Mouse (Mus musculus): ENCODE results near the gene Adamts7. TPM values are rescaled to one million over a fixed set of nuclear protein-coding genes. Genes with fewer than 3 reads are reported as not detected.
A peak's percentile ranks its signal among the peaks of the same experiment; 100 is the strongest.

The Adamts7 gene
- polyA plus RNA-seq, 1 experiment from 2014 or later: 18.9 TPM

DNA sequence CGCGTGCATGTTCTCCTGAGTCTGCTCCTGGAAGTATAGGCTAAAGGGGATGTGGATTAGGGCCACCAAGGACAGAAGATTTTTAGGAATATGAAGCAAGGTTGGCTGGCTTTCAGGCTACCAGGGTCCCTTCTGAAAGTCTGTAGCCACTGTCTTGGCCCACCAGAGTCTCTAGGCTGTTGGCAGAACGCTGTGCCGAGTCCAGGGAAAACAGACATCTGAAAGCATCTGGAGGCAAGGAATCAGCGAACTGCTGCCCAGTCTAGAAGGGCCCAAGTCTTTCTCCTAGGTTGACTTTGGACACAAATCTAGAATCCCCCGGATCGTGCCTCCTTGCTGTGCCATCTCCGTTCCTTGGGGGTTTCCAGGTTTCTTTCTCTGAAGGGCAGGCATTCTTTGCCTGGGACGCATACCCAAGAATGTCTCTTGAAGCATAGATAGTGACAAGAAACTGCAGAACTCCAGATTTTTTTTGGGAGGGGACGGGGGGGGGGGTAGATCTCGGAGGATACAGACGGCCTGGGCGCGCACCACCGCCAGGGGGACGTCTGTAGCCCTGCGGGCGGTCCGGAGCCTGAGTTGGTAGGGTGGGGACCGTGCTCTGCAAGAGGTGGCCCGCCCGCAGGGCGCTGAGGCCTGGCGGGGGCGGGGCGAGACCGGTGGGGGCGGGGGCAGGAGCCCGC, 485 bp upstream of the Adamts7 start:
- ATAC-seq (ENCODE audit: insufficient number of reproducible peaks, insufficient read depth, low FRiP score, low TSS enrichment, low read depth): no peak; the same call in 1 of the 2 replicates
- 10% methylated on average over 26 of the region's 29 CpGs for WGBS
- H3K27ac ChIP-seq: peak overlapping the region; percentile 13; the same call in 1 of the 2 replicates

DNA sequence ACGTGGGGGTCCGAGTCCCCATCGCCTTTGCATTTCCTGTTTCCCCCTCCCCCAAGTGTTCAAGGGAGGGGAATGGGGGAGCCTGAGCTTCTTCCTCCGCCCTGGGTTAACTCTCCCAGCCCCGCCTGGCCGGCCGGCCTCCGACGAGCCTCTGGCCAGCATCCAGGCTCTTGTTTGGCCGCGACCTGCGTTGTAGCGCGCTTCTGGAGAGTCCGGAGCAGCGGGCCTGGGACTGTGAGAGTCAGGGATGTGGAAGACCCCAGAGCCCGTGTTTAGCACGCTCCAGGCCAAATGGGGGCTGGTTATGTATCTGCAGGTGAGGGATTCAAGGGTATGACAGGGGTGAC, 853 bp downstream of the Adamts7 start:
- Histone ChIP-seq H3K9me3 (0 out of 2 replicates have a peak, but pooled peaks cover 5% of the 10 kb centered on the region), H3K4me1 (replicated peaks) (peaks cover 14% of the 10 kb centered on the region), H3K4me2 (peak overlapping the region; percentile 88), H3K36me3 (peaks cover 6% of the 10 kb centered on the region; the same call in 1 of the 2 replicates), H3K27me3 (no peaks in the 10 kb centered on the region; the same call in 1 of the 2 replicates), H3K4me3 (replicated peaks) (peak overlapping the region; percentile 76), H3K27ac (peak overlapping the region; percentile 79), H3K9ac (replicated peaks) (peak overlapping the region; percentile 83)
- WGBS: under 1% methylated on average over 18 of the region's 18 CpGs
- ATAC-seq (ENCODE audit: insufficient number of reproducible peaks, insufficient read depth, low FRiP score, low TSS enrichment, low read depth): peak; percentile 52

More for the DNA sequence above, 485 bp upstream of the Adamts7 start:
- Histone ChIP-seq H3K9me3 (0 out of 2 replicates have a peak, but pooled peaks cover 5% of the 10 kb centered on the region), H3K27me3 (no peaks in the 10 kb centered on the region; the same call in 1 of the 2 replicates), H3K4me2 (peak overlapping the region; percentile 88), H3K9ac (replicated peaks) (peak overlapping the region; percentile 83), H3K4me3 (replicated peaks) (peak overlapping the region; percentile 76), H3K36me3 (peaks cover 6% of the 10 kb centered on the region; the same call in 1 of the 2 replicates), H3K4me1 (replicated peaks) (peaks cover 14% of the 10 kb centered on the region)

DNA sequence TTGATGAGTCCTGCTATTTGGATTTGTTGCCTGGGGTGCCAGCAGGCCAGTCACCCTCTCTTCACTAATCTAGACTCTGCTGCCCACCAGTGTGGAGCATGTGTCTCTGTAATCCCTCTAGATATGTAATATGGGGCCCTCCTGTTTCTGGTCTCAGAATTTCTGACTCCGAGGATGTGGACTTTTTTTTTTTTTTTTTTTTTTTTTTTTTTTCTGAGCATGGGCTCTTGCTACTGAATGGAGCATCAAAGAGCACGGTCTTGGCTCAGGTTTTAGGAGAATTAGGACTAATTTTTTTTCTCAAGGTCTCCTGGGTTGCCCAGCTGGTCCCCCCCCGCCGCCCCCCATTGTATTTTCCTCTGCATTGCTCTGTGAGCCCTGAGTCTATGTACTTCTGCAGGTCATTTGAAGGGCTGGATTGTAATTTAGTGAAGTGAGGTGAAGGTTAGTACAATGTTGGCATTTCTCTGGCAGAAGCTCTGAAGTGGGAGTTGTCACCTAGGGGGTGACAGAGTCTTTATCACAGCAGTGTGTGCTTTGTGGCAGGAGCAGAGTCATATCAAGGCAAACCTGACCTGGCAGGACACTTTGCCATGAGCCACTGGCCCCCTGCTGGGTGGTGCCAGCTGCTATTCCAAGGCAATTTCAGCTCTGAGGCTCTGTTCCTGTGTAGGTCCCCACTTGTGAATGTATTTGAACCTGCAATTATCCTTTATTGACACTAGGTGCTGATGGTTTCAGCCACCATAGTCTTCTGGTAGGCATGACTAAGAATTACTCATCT, 2.0 kb downstream of the Adamts7 start:
- Histone ChIP-seq H3K4me3 (replicated peaks) (peak overlapping the region; percentile 76), H3K9ac (replicated peaks) (no peak overlapping the region), H3K9me3 (0 out of 2 replicates have a peak, but pooled peaks cover 5% of the 10 kb centered on the region), H3K27me3 (no peaks in the 10 kb centered on the region; the same call in 1 of the 2 replicates), H3K27ac (no peak overlapping the region), H3K36me3 (peaks cover 4% of the 10 kb centered on the region; the same call in 1 of the 2 replicates), H3K4me2 (peak overlapping the region; percentile 88), H3K4me1 (replicated peaks) (peaks cover 14% of the 10 kb centered on the region)
- ATAC-seq (ENCODE audit: insufficient number of reproducible peaks, insufficient read depth, low FRiP score, low TSS enrichment, low read depth): no peak
- WGBS: 54% methylated on average over 4 of the region's 4 CpGs

DNA sequence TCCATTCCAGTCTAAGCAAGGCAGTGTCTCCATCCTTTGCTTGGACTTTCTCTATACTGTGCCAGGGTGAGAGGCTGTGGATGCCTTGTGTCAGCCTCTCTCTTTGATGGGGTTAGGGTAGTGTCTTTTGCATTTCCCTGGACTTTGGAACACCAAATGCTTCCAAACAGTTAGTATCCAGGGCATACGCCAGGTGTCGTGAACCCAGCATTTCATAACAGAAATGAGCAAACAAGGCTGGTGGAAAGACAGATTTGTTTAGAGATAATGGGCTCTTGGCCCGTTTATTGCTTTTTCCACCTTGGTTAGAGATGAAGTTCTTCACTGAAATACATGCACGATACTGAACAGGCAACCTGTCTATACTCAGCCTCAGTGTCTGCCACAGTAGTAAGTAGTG, 2.7 kb downstream of the Adamts7 start:
- Histone ChIP-seq H3K27ac (no peak overlapping the region), H3K9ac (replicated peaks) (no peak overlapping the region), H3K36me3 (0 out of 2 replicates have a peak, but pooled peaks cover 2% of the 10 kb centered on the region), H3K27me3 (no peaks in the 10 kb centered on the region; the same call in 1 of the 2 replicates), H3K4me3 (replicated peaks) (no peak overlapping the region), H3K9me3 (no peaks in the 10 kb centered on the region), H3K4me2 (no peak overlapping the region), H3K4me1 (replicated peaks) (peaks cover 14% of the 10 kb centered on the region)
- ATAC-seq (ENCODE audit: insufficient number of reproducible peaks, insufficient read depth, low FRiP score, low TSS enrichment, low read depth): no peak
- WGBS: 89% methylated on average over 4 of the region's 4 CpGs

DNA sequence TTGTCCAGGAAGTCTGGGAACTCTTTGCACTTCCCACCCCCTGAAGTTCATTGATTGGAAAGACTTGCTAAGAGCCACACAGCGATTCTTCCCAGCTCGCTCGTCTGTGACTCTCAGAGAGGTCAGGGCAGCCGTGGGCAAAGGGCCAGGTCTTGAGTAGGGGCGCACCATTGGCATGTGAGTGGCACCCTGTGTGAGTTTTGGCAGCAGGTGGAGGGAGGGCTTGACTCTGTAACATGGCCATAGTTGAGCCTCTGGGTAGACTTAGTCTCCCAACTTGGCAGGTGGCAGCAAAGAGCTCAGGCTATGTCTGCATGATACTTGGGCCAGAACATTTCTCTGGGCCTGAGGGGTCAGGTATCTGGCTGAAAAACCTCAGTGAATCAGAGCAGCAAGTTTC, 3.7 kb downstream of the Adamts7 start:
- Histone ChIP-seq H3K4me1 (replicated peaks) (peaks cover 14% of the 10 kb centered on the region), H3K9ac (replicated peaks) (no peak overlapping the region), H3K9me3 (no peaks in the 10 kb centered on the region), H3K4me2 (no peak overlapping the region), H3K36me3 (peaks cover 8% of the 10 kb centered on the region), H3K27ac (no peak overlapping the region), H3K4me3 (replicated peaks) (no peak overlapping the region), H3K27me3 (no peaks in the 10 kb centered on the region; the same call in 1 of the 2 replicates)
- ATAC-seq (ENCODE audit: insufficient number of reproducible peaks, insufficient read depth, low FRiP score, low TSS enrichment, low read depth): no peak
- WGBS: 84% methylated on average over 5 of the region's 5 CpGs

DNA sequence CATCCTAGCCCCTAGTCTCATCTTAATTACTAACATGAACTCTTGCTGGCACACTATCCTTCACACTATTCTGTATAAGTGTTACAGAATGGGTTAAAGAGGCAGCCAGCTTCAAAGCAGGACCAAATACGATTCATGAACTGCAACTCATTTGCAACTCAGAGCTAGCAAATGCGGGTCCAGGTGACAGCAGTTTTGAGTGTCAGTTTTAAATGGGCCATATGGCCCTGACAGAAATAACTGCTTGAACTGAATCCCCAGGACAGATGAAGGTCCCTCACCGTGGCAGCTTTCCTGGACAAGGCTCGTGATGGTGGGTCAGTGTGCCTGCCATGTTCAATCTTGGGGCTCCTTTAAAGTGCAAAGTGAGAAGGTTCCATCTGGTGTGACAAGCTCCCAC, 7.1 kb downstream of the Adamts7 start:
- Histone ChIP-seq H3K4me1 (replicated peaks) (0 out of 2 replicates have a peak, but pooled peaks cover 2% of the 10 kb centered on the region), H3K27me3 (no peaks in the 10 kb centered on the region; the same call in 1 of the 2 replicates), H3K4me2 (no peak overlapping the region), H3K9ac (replicated peaks) (no peak overlapping the region), H3K9me3 (no peaks in the 10 kb centered on the region), H3K27ac (no peak overlapping the region), H3K36me3 (peaks cover 41% of the 10 kb centered on the region), H3K4me3 (replicated peaks) (no peak overlapping the region)
- no peak for ATAC-seq (ENCODE audit: insufficient number of reproducible peaks, insufficient read depth, low FRiP score, low TSS enrichment, low read depth)
- 61% methylated on average over 4 of the region's 4 CpGs for WGBS

DNA sequence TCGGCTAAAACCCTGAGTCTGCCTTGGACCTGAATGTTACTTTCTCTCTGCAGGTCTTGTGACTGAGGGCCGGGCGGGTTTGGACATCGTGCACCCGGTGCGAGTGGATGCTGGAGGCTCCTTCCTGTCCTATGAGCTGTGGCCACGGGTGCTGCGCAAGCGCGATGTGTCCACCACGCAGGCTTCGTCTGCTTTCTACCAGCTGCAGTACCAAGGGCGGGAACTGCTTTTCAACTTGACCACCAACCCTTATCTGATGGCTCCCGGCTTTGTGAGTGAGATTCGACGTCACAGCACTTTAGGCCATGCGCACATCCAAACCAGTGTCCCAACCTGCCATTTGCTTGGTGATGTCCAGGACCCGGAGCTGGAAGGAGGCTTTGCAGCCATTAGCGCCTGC, 8.6 kb downstream of the Adamts7 start:
- 95% methylated on average over 19 of the region's 19 CpGs for WGBS
- no peaks in the 10 kb centered on the region for H3K27me3 ChIP-seq
- ATAC-seq (ENCODE audit: insufficient number of reproducible peaks, insufficient read depth, low FRiP score, low TSS enrichment, low read depth): no peak
- no peak overlapping the region for H3K27ac ChIP-seq
- H3K9me3 ChIP-seq: no peaks in the 10 kb centered on the region
- H3K4me1 ChIP-seq (replicated peaks): no peaks in the 10 kb centered on the region
- H3K4me3 ChIP-seq (replicated peaks): no peak overlapping the region
- peaks cover 56% of the 10 kb centered on the region for H3K36me3 ChIP-seq
- no peak overlapping the region for H3K9ac ChIP-seq (replicated peaks)
- H3K4me2 ChIP-seq: no peak overlapping the region

DNA sequence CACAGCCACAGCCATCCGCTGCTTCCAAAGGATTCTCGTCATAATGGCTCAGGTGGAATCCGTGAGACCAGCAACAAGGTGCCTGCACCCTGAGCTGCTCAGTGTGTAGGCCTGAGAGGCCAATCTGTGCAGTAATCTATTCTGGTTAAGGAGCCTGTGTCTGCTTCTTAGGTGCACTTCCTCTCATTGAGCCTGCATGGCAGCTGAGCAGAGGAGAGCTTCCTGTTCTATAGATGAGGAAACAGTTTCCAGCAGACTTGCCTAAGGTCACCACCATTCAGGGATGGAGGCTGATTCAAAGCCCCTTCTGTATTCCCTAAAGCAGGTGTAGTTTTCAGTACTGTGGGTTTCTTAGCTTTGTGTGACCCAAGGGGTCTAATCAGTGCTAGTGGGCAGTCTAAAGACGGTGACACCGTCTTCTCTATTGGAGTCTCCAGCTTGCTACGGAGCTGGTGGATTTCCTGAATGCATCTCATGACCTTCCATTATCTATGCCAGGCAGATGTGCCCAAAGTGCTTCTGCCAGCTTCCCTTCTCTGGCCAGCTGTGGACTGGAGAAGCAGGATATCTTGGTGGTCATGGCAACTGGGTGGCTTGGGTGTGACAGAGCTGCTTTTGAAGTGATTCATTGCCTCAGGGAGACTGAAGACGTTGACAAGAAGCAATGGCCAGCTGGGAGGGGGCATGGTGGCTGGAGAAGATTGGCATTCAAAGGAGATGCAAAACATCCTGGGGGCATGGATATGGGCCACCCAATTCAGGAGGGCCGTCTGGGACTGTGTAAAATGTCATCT, 9.9 kb downstream of the Adamts7 start:
- no peaks in the 10 kb centered on the region for H3K4me1 ChIP-seq (replicated peaks)
- H3K4me2 ChIP-seq: no peak overlapping the region
- peaks cover 69% of the 10 kb centered on the region for H3K36me3 ChIP-seq
- WGBS: 76% methylated on average over 8 of the region's 8 CpGs
- H3K27me3 ChIP-seq: no peaks in the 10 kb centered on the region
- no peak overlapping the region for H3K27ac ChIP-seq
- no peak overlapping the region for H3K4me3 ChIP-seq (replicated peaks)
- H3K9ac ChIP-seq (replicated peaks): no peak overlapping the region
- no peaks in the 10 kb centered on the region for H3K9me3 ChIP-seq
- ATAC-seq (ENCODE audit: insufficient number of reproducible peaks, insufficient read depth, low FRiP score, low TSS enrichment, low read depth): no peak

DNA sequence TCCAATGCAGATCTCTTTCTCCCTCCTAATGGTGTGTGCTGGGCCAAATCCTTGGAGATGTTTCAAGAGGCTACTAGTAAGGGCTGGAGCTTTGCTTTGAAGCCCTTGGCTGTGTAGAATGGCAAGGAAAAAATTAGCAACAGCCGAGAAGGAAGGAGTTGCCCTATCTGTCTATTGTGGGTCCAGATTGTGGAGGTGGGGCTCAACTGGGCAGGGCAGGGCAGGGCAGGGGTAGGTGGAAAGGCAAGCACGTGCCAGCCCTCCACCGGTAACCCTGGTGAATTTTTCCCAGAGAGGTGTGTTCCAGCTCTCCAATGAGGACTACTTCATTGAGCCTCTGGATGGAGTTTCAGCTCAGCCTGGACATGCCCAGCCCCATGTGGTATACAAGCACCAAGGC, 10.5 kb downstream of the Adamts7 start:
- Histone ChIP-seq H3K27ac (no peak overlapping the region), H3K9me3 (no peaks in the 10 kb centered on the region), H3K4me3 (replicated peaks) (no peak overlapping the region), H3K9ac (replicated peaks) (no peak overlapping the region), H3K4me1 (replicated peaks) (no peaks in the 10 kb centered on the region), H3K4me2 (no peak overlapping the region), H3K36me3 (peaks cover 75% of the 10 kb centered on the region), H3K27me3 (no peaks in the 10 kb centered on the region)
- no peak for ATAC-seq (ENCODE audit: insufficient number of reproducible peaks, insufficient read depth, low FRiP score, low TSS enrichment, low read depth)
- WGBS: 83% methylated on average over 3 of the region's 3 CpGs

DNA sequence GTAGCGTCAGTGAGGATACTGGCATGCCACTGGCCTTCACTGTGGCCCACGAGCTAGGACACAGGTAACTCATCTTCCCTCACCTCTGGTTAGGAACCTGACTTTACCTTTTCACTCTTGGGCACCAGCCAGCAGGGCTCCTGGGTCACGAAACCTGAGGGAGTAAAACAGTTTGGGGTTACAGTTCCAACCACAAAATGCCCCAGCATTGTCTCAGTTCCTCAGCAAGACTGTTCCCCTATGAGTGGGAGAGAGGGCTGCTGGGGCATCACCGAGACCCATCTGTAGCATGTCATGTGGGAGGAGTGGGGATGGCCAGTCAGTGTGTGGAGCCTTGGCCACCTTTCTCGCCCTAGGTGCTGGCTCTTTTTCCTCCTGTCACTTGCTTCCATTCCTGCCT, 16.5 kb downstream of the Adamts7 start:
- Histone ChIP-seq H3K9me3 (no peaks in the 10 kb centered on the region), H3K27ac (no peak overlapping the region), H3K36me3 (peaks cover 96% of the 10 kb centered on the region), H3K4me3 (replicated peaks) (no peak overlapping the region), H3K4me2 (no peak overlapping the region), H3K27me3 (no peaks in the 10 kb centered on the region), H3K4me1 (replicated peaks) (no peaks in the 10 kb centered on the region), H3K9ac (replicated peaks) (no peak overlapping the region)
- WGBS: 83% methylated on average over 5 of the region's 5 CpGs
- ATAC-seq (ENCODE audit: insufficient number of reproducible peaks, insufficient read depth, low FRiP score, low TSS enrichment, low read depth): no peak

All from limb, embryonic 12.5 days (tissue).